Mouse (Mus musculus) left cerebral cortex, adult 2 months (tissue): ENCODE measurements around the gene Klra2. TPM values are rescaled to one million over a fixed set of nuclear protein-coding genes. Genes with fewer than 3 reads are reported as not detected.
"Not testable (repeated sequence)": the region's sequence is repeated elsewhere in the genome, so short reads cannot be mapped to it uniquely, and the experiment has no call there.

ENCODE experiments used
- DNase-seq, 2 experiments: peaks; one replicate each; pipeline ENCODE4 v3.0.0; 2021 to 2022; ENCODE audit warnings: low spot score in 2 of 2, mixed read lengths in 1 of 2; ENCODE audit errors: extremely low spot score in 1 of 2
- H3K27ac ChIP-seq: fragments of 200-600 bp; 2 replicates; pipeline ENCODE4 v1.8.1; 2022
- H3K4me3 ChIP-seq: fragments of 200-600 bp; 2 replicates; pipeline ENCODE4 v1.8.1; 2022
- CTCF ChIP-seq: fragments of 200-600 bp; IDR thresholded peaks from 2 replicates; pipeline ENCODE4 v1.8.1; 2022; ENCODE audit warnings: antibody characterized with exemption, mild to moderate bottlenecking, moderate library complexity
- intact Hi-C: fragments of 180-260 bp; cut with DNase I; formaldehyde crosslinking; loops from one replicate; pipeline ENCODE4 v1.15.1; 2025
- long read RNA-seq, 2 experiments: library from polyadenylated mRNA; stranded (forward); transcript quantifications; one replicate each; pipeline ENCODE4 v2.0.0; 2021; ENCODE audit warnings: borderline mapping rate in 2 of 2
- total RNA-seq, 2 experiments: library from RNA; stranded (reverse); gene quantifications; 2 replicates each; pipeline ENCODE4 v1.2.3; 2021

The Klra2 gene
- total RNA-seq: under 1 TPM; 0.26 to 0.52 TPM
- long read RNA-seq, experiment 1: 0 reads
- long read RNA-seq, experiment 2: 0 reads

GRCm38 (mm10) chr6:131247206-131247605 is at the start of gene Klra2:
TSS of gene Klra2 (minus strand) at chr6:131247362.
- intact Hi-C loops: no loop called here
- Histone ChIP-seq H3K4me3 (no peak within 1 kb of the TSS), H3K27ac (no peak within 1 kb of the TSS)
- DNase-seq: no peak
- no peak for TF ChIP-seq CTCF

- intact Hi-C loops: loop anchor here (5.0 to 10.0 kb wide), 4 partner anchors 58 to 1810 kb away; partner anchors contain the start of genes Klre1, Smim10l1 and Styk1
- Histone ChIP-seq H3K27ac (no peak overlapping the region), H3K4me3 (no peak overlapping the region)
- TF ChIP-seq CTCF: no peak
- no peak for DNase-seq
Measured at GRCm38 (mm10) chr6:131294435-131295112, 47.4 kb upstream of the Klra2 start.

GRCm38 (mm10) chr6:131293916-131294315 is 46.8 kb upstream of the Klra2 start:
- TF ChIP-seq CTCF: no peak
- DNase-seq: no peak
- intact Hi-C loops: loop anchor here (5.0 to 10.0 kb wide), 4 partner anchors 58 to 1811 kb away; partner anchors contain the start of genes Klre1, Smim10l1 and Styk1
- H3K27ac ChIP-seq: peak overlapping the region; percentile 80
- H3K4me3 ChIP-seq: peak overlapping the region; percentile 62

GRCm38 (mm10) chr6:131292991-131293788 is 46.0 kb upstream of the Klra2 start, which contains the start of gene Magohb:
TSS of gene Magohb (minus strand) at chr6:131293244.
- intact Hi-C loops: loop anchor here (5.0 to 10.0 kb wide), 4 partner anchors 59 to 1812 kb away; partner anchors contain the start of genes Klre1, Smim10l1 and Styk1
- Histone ChIP-seq H3K27ac (peak within 1 kb of the TSS; percentile 80), H3K4me3 (peak within 1 kb of the TSS; percentile 62)
- no peak for TF ChIP-seq CTCF
- DNase-seq: peak; percentile 88 to 91

- intact Hi-C loops: loop anchor here (5.0 to 10.0 kb wide), 4 partner anchors 60 to 1812 kb away; partner anchors contain the start of genes Klre1, Smim10l1 and Styk1
- no peak for TF ChIP-seq CTCF
- Histone ChIP-seq H3K4me3 (peak overlapping the region; percentile 62), H3K27ac (no peak overlapping the region; the same call in 1 of the 2 replicates)
- DNase-seq: peak in 1 of 2 experiments; percentile 21
Measured at GRCm38 (mm10) chr6:131292276-131292990, 45.3 kb upstream of the Klra2 start.

GRCm38 (mm10) chr6:131290430-131290829 is 43.3 kb upstream of the Klra2 start:
- intact Hi-C loops: loop anchor here (5.0 to 10.0 kb wide), 4 partner anchors 62 to 1814 kb away; partner anchors contain the start of genes Klre1, Smim10l1 and Styk1
- Histone ChIP-seq H3K4me3 (no peak overlapping the region), H3K27ac (no peak overlapping the region)
- peak; percentile 48 for TF ChIP-seq CTCF
- no peak for DNase-seq

- H3K27ac ChIP-seq, DNase-seq, H3K4me3 ChIP-seq, intact Hi-C loops: not testable (repeated sequence)
Measured at GRCm38 (mm10) chr6:131278160-131278559, 31.0 kb upstream of the Klra2 start.

GRCm38 (mm10) chr6:131276659-131277058 is 29.5 kb upstream of the Klra2 start:
- Histone ChIP-seq H3K27ac (no peak overlapping the region), H3K4me3 (no peak overlapping the region)
- TF ChIP-seq CTCF: no peak
- intact Hi-C loops: no loop called here
- DNase-seq: no peak

- no peak for TF ChIP-seq CTCF
- Histone ChIP-seq H3K27ac (no peak overlapping the region), H3K4me3 (no peak overlapping the region)
- intact Hi-C loops: no loop called here
- no peak for DNase-seq
Measured at GRCm38 (mm10) chr6:131272311-131272710, 25.1 kb upstream of the Klra2 start.

- Histone ChIP-seq H3K27ac (no peak overlapping the region), H3K4me3 (no peak overlapping the region)
- intact Hi-C loops: no loop called here
- DNase-seq: no peak
- no peak for TF ChIP-seq CTCF
Measured at GRCm38 (mm10) chr6:131270312-131270711, 23.1 kb upstream of the Klra2 start.

GRCm38 (mm10) chr6:131269599-131269998 is 22.4 kb upstream of the Klra2 start:
- Histone ChIP-seq H3K27ac (no peak overlapping the region), H3K4me3 (no peak overlapping the region)
- no peak for DNase-seq
- intact Hi-C loops: no loop called here
- no peak for TF ChIP-seq CTCF
